Mouse (Mus musculus): ENCODE measurements around the gene Adora3. TPM values are rescaled to one million over a fixed set of nuclear protein-coding genes. Genes with fewer than 3 reads are reported as not detected.

Adora3 gene
- 0.24 TPM in 1 of 2 replicates, not detected in the other for polyA plus RNA-seq (2015; fragmentation: Nextera tagmentation; extraction: Ambion mirVana)

DNA sequence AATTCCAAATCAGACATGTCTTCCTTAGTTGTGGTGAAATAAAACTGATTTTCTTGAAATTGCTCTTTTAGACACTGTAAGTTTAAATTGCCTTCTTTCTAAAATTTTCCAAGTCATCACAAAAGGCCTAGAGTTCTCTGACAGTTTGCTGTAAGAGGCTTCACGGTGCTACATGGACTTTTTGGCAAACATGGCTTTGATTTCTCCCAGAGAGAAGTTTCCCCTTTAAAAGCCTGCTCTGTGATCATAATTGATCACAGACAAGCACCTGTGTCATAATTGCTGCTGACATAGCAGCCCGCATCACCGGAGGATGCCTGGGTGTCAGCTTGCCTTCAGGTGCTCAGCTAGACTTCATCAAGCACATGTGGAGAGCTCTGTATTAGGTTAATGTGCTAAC, at the start of gene Adora3, which contains the start of gene Tmigd3:
TSS of gene Adora3 (plus strand) at position 301 of the 400 bp plus-strand sequence.
TSS of gene Tmigd3 (plus strand) at position 346 of the 400 bp plus-strand sequence.
- 82% methylated on average over 3 of the region's 3 CpGs for WGBS
- H3K27ac ChIP-seq = no peak within 1 kb of the TSS
- no peaks in the 10 kb centered on the region for H3K9me3 ChIP-seq
- H3K4me3 ChIP-seq (replicated peaks) = no peak within 1 kb of the TSS
- H3K9ac ChIP-seq (replicated peaks) = no peak within 1 kb of the TSS
- no peaks in the 10 kb centered on the region for H3K36me3 ChIP-seq
- 0 out of 2 replicates have a peak, but pooled peaks cover 3% of the 10 kb centered on the region for H3K4me1 ChIP-seq (replicated peaks)
- H3K27me3 ChIP-seq = no peaks in the 10 kb centered on the region
- H3K4me2 ChIP-seq (replicated peaks) = no peak within 1 kb of the TSS
- ATAC-seq = no peak

DNA sequence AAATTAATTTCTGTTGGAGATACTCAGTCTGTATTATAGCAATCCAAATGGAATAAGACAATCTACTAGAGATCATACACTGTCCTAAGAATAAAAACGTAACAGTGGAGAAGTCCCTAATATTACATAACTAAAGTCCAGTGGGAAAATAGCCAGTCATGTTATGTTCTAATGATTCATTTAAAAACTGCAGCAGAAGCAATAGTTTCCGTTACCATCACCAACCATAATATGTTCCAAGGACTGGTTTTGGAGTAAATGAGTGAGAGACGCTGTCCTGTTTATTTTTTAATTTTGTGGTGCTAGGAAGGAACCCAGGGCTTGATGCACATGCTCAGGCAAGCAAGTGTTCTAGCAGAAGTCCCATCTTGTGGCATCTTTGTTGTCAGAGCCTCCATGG, 49.2 kb upstream of the Adora3 start:
- no peaks in the 10 kb centered on the region for H3K4me1 ChIP-seq (replicated peaks)
- H3K9me3 ChIP-seq = no peaks in the 10 kb centered on the region
- H3K36me3 ChIP-seq = no peaks in the 10 kb centered on the region
- ATAC-seq = no peak
- H3K4me3 ChIP-seq (replicated peaks) = no peak overlapping the region
- H3K4me2 ChIP-seq (replicated peaks) = no peak overlapping the region
- H3K27ac ChIP-seq = no peak overlapping the region
- H3K9ac ChIP-seq (replicated peaks) = no peak overlapping the region
- H3K27me3 ChIP-seq = no peaks in the 10 kb centered on the region
- WGBS = 94% methylated on average over 3 of the region's 3 CpGs

- no peaks in the 10 kb centered on the region for H3K9me3 ChIP-seq
- no peak overlapping the region for H3K27ac ChIP-seq
- H3K27me3 ChIP-seq = no peaks in the 10 kb centered on the region
- no peaks in the 10 kb centered on the region for H3K4me1 ChIP-seq (replicated peaks)
- no peak overlapping the region for H3K9ac ChIP-seq (replicated peaks)
- H3K4me2 ChIP-seq (replicated peaks) = no peak overlapping the region
- no peaks in the 10 kb centered on the region for H3K36me3 ChIP-seq
- H3K4me3 ChIP-seq (replicated peaks) = no peak overlapping the region
- ATAC-seq = no peak
Measured at GRCm38 (mm10) chr3:105823609-105824008, 47.0 kb upstream of the Adora3 start.

DNA sequence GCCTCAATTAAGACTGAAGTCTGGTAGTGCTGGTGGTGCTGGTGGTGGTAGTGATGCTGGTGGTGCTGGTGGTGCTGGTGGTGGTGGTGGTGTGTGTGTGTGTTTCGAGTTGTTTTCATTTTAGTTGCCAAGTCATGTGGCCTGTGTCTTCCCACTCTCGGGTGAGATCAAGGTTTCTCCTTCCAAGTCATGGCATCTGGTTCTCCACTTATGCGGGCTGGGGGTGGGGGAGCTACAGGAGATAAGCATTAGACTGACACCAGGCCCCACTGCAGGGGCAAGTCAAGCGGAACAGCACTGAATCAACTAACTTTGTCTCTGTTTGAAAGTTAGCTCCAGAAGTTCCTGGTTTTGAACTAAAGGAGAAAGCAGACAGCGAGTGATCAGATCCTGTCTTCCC, 46.6 kb upstream of the Adora3 start:
- Histone ChIP-seq H3K4me3 (replicated peaks) (no peak overlapping the region), H3K4me1 (replicated peaks) (no peaks in the 10 kb centered on the region), H3K36me3 (no peaks in the 10 kb centered on the region), H3K9ac (replicated peaks) (no peak overlapping the region), H3K9me3 (no peaks in the 10 kb centered on the region), H3K27me3 (no peaks in the 10 kb centered on the region), H3K27ac (no peak overlapping the region), H3K4me2 (replicated peaks) (no peak overlapping the region)
- 45% methylated on average over 5 of the region's 5 CpGs for WGBS
- no peak for ATAC-seq

- no peak for ATAC-seq
- Histone ChIP-seq H3K4me2 (replicated peaks) (no peak overlapping the region), H3K4me1 (replicated peaks) (no peaks in the 10 kb centered on the region), H3K27ac (no peak overlapping the region), H3K9me3 (no peaks in the 10 kb centered on the region), H3K4me3 (replicated peaks) (no peak overlapping the region), H3K27me3 (no peaks in the 10 kb centered on the region), H3K9ac (replicated peaks) (no peak overlapping the region), H3K36me3 (no peaks in the 10 kb centered on the region)
- WGBS = 60% methylated on average over 2 of the region's 2 CpGs
Measured at GRCm38 (mm10) chr3:105824704-105825103, 46.0 kb upstream of the Adora3 start.

GRCm38 (mm10) chr3:105825501-105826161, 45.0 kb upstream of the Adora3 start:
- H3K4me2 ChIP-seq (replicated peaks) = no peak overlapping the region
- H3K9me3 ChIP-seq = no peaks in the 10 kb centered on the region
- 74% methylated on average over 7 of the region's 7 CpGs for WGBS
- no peak overlapping the region for H3K4me3 ChIP-seq (replicated peaks)
- no peaks in the 10 kb centered on the region for H3K27me3 ChIP-seq
- no peak for ATAC-seq
- H3K4me1 ChIP-seq (replicated peaks) = no peaks in the 10 kb centered on the region
- H3K36me3 ChIP-seq = no peaks in the 10 kb centered on the region
- no peak overlapping the region for H3K27ac ChIP-seq
- H3K9ac ChIP-seq (replicated peaks) = no peak overlapping the region

DNA sequence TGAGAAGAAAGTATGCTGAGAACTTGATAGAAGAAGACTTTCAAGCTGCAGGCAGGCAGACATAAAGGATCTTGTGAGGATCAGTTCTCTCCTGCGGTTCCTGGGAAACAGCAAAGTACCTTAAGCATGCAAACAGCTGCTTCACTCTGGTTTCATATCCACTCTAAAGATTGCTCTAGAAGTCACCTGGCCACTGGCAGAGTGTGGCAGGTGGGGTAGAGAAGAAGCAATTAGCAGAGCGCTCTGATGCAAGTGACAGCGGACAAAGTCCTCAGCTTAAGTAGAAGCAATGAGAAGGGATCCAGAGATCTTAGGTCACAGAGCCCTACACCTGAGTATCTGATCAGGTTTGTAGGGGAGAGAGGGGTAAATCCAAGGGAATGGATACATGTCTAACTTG, 39.1 kb upstream of the Adora3 start:
- ATAC-seq = no peak
- Histone ChIP-seq H3K4me3 (replicated peaks) (no peak overlapping the region), H3K36me3 (no peaks in the 10 kb centered on the region), H3K27ac (no peak overlapping the region), H3K9me3 (no peaks in the 10 kb centered on the region), H3K4me1 (replicated peaks) (no peaks in the 10 kb centered on the region), H3K27me3 (no peaks in the 10 kb centered on the region), H3K9ac (replicated peaks) (no peak overlapping the region), H3K4me2 (replicated peaks) (no peak overlapping the region)
- WGBS = 90% methylated on average over 3 of the region's 3 CpGs

- H3K27me3 ChIP-seq = no peaks in the 10 kb centered on the region
- ATAC-seq = no peak
- no peak overlapping the region for H3K4me3 ChIP-seq (replicated peaks)
- no peaks in the 10 kb centered on the region for H3K4me1 ChIP-seq (replicated peaks)
- H3K9me3 ChIP-seq = no peaks in the 10 kb centered on the region
- H3K27ac ChIP-seq = no peak overlapping the region
- no peak overlapping the region for H3K9ac ChIP-seq (replicated peaks)
- 65% methylated on average over 3 of the region's 3 CpGs for WGBS
- no peak overlapping the region for H3K4me2 ChIP-seq (replicated peaks)
- no peaks in the 10 kb centered on the region for H3K36me3 ChIP-seq
Measured at GRCm38 (mm10) chr3:105835875-105836274, 34.8 kb upstream of the Adora3 start.

DNA sequence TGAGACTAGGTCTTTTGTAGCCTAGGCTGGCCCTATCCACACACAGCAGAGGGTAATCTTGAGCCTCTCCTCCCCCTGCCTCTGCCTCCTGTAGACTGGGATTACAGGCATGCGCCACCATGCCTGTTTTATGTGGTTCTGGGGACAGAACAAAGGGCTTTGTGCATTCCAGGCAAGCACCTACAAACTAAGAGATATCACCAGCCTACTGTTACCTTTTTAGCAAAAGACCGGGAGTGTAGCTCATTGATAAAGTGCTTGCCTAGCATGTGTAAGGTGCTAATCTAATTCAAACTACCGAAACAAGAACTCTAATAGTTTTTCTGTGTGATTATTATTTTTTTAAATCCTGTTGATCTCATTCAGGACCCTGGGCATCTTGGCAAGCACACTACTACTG, 33.8 kb upstream of the Adora3 start:
- Histone ChIP-seq H3K4me2 (replicated peaks) (no peak overlapping the region), H3K9ac (replicated peaks) (no peak overlapping the region), H3K4me1 (replicated peaks) (no peaks in the 10 kb centered on the region), H3K27me3 (no peaks in the 10 kb centered on the region), H3K27ac (no peak overlapping the region), H3K36me3 (no peaks in the 10 kb centered on the region), H3K4me3 (replicated peaks) (no peak overlapping the region), H3K9me3 (no peaks in the 10 kb centered on the region)
- WGBS = 91% methylated on average over 3 of the region's 3 CpGs
- ATAC-seq = no peak

DNA sequence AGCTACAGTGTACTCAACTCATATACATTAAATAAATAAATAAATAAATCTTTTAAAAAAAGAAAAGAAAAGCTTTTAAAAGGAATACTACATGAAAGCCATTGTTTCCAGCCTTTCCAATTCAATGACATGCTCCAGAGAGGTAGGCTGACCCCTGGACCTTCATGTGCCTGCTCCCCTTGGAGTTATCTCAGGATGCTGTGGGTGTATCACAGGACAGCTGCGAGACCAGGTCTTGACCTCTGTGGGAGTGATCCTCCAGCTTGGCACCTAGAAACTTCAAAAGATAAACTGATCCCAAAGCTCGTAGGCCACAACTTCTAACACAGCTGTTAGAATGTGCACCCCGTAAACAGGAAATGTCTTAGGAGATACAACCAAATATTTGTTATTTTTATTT, 32.0 kb upstream of the Adora3 start:
- Histone ChIP-seq H3K4me1 (replicated peaks) (no peaks in the 10 kb centered on the region), H3K36me3 (no peaks in the 10 kb centered on the region), H3K4me2 (replicated peaks) (no peak overlapping the region), H3K9ac (replicated peaks) (no peak overlapping the region), H3K27me3 (no peaks in the 10 kb centered on the region), H3K4me3 (replicated peaks) (no peak overlapping the region), H3K27ac (no peak overlapping the region), H3K9me3 (no peaks in the 10 kb centered on the region)
- 83% methylated on average over 3 of the region's 3 CpGs for WGBS
- ATAC-seq = no peak

DNA sequence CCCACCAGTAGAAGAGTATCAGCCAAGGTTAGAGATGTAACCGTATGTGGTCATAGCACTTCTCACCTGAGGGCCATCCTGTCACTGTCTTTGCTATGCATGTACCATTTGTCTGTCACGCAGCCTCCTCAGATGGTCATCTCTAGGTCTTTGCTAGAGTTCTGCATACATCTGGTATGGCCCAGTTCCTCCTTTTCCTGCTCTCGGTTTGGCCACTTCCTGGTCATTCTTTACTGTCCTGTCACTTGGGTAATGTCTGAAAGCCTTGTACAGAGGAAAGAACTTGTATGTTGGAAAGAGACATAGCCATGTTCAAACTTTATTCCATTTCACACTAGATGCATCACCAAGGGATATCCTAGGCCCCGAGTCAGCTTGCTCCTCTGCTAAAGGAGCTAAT, 30.8 kb upstream of the Adora3 start:
- ATAC-seq = no peak
- H3K27ac ChIP-seq = no peak overlapping the region
- no peak overlapping the region for H3K4me3 ChIP-seq (replicated peaks)
- H3K27me3 ChIP-seq = no peaks in the 10 kb centered on the region
- WGBS = 93% methylated on average over 4 of the region's 4 CpGs
- no peaks in the 10 kb centered on the region for H3K4me1 ChIP-seq (replicated peaks)
- H3K9me3 ChIP-seq = no peaks in the 10 kb centered on the region
- H3K9ac ChIP-seq (replicated peaks) = no peak overlapping the region
- no peak overlapping the region for H3K4me2 ChIP-seq (replicated peaks)
- H3K36me3 ChIP-seq = no peaks in the 10 kb centered on the region

- H3K9ac ChIP-seq (replicated peaks) = no peak overlapping the region
- no peak overlapping the region for H3K4me3 ChIP-seq (replicated peaks)
- no peaks in the 10 kb centered on the region for H3K4me1 ChIP-seq (replicated peaks)
- no peak overlapping the region for H3K4me2 ChIP-seq (replicated peaks)
- no peaks in the 10 kb centered on the region for H3K9me3 ChIP-seq
- H3K27me3 ChIP-seq = no peaks in the 10 kb centered on the region
- 82% methylated on average over 7 of the region's 7 CpGs for WGBS
- no peaks in the 10 kb centered on the region for H3K36me3 ChIP-seq
- no peak overlapping the region for H3K27ac ChIP-seq
- no peak for ATAC-seq
Measured at GRCm38 (mm10) chr3:105846294-105847069, 24.2 kb upstream of the Adora3 start.
